Mouse (Mus musculus) embryonic fibroblast, embryonic 13.5 days (primary cell): ENCODE results near the gene Klhl41.
A peak's percentile ranks its signal among the peaks of the same experiment; 100 is the strongest.

Experiments
- CTCF ChIP-seq: IDR thresholded peaks from 2 replicates; pipeline ENCODE4 v1.5.1; 2011; ENCODE audit warnings: mild to moderate bottlenecking, control low read depth, low read length, moderate library complexity, borderline replicate concordance; ENCODE audit not compliant: insufficient read depth
- POLR2A ChIP-seq: IDR thresholded peaks from 2 replicates; pipeline ENCODE4 v1.6.1; 2011; ENCODE audit warnings: low read depth, mild to moderate bottlenecking, control low read depth, low read length, moderate library complexity

GRCm38 (mm10) chr2:69646726-69647490 lies 23.0 kb upstream of the Klhl41 start, which contains the start of gene Bbs5:
- peak; percentile 48; the same call in 1 of the 2 replicates for TF ChIP-seq POLR2A
- no peak for TF ChIP-seq CTCF
